17 mouse cellular contexts compared by ENCODE assay signal in the genomic region with DNA sequence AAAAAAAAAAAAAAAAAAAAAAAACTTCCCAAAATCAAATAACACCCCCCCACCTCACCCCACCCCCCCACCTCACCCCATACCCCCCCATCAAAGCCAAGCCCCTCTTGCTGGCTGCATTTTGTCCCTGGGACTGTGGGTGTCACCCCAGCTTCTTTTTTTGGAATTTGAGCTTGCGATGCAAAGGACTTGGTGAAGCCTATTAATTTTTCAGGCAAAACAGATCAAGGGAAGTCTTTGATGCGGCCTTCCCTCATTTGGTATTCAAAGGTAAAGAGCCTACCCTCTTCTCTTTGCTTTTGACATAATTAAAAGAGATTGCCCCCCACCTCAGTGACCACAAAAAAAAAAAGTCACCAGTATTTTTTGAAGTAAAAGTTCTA. TPM values are rescaled to one million over a fixed set of nuclear protein-coding genes. Genes with fewer than 3 reads are reported as not detected.
A peak's percentile ranks its signal among the peaks of the same experiment; 100 is the strongest.
DNase-seq lines count a peak whose midpoint lies in the region; ATAC-seq and TF ChIP-seq lines count a peak whose summit lies in the region.
"Had no signal": no experiment of that assay in that cellular context is flagged by ENCODE, and none has a peak within 500 bp of the region (broad histone marks: within the 10 kb centered on the region; RNA-seq: fewer than 3 reads in every experiment).

No protein-coding gene starts in this region.

- ATAC-seq in hindbrain, embryonic 14.5 days (ENCODE audit: low FRiP score) = no peak
- ATAC-seq in hindbrain, embryonic 12.5 days (ENCODE audit: low FRiP score) = no peak
- ATAC-seq: CD4-positive, CD25-positive, alpha-beta regulatory T cell, adult 4 months; lung, postnatal 0 days had no signal

- no peaks in the 10 kb centered on the region for H3K9me3 ChIP-seq in hindbrain, embryonic 14.5 days (ENCODE audit: control insufficient read depth, low read length)
- H3K9me3 ChIP-seq in hindbrain, embryonic 12.5 days (replicated peaks) = no peaks in the 10 kb centered on the region
- H3K9me3 ChIP-seq: embryonic facial prominence, embryonic 13.5 days; limb, embryonic 12.5 days had no signal

- peak; percentile 29; the same call in 1 of the 2 replicates for TF ChIP-seq CTCF in cerebellum, adult 2 months (IDR thresholded peaks at IDR 0.05; ENCODE audit: borderline replicate concordance, insufficient read depth, low read depth, low read length)

- peaks cover 9% of the 10 kb centered on the region; the same call in 1 of the 2 replicates for H3K4me1 ChIP-seq in hindbrain, embryonic 14.5 days (replicated peaks; ENCODE audit: control insufficient read depth, insufficient read depth, low read length)
- H3K4me1 ChIP-seq in hindbrain, embryonic 12.5 days = peaks cover 34% of the 10 kb centered on the region
- peaks cover 20% of the 10 kb centered on the region; the same call in 1 of the 2 replicates for H3K4me1 ChIP-seq in cerebellum, adult 2 months (ENCODE audit: control insufficient read depth, insufficient read depth, low read length)

- no peak for DNase-seq in hindbrain, embryonic 14.5 days (ENCODE audit: low spot score)
- DNase-seq in cerebellum, adult 2 months = peak in 1 of 2 experiments; percentile 59
- peak; percentile 26 to 47 for DNase-seq in cerebellum, postnatal 25 days
- peak; percentile 55 for DNase-seq in retina, embryonic 14.5 days (ENCODE audit: low spot score)
- no peak for DNase-seq in neural tube, embryonic 10.5 days (ENCODE audit: extremely low spot score, low spot score)
- no peak for DNase-seq in right cerebral cortex, postnatal 10 days (ENCODE audit: low spot score in 2 of 2)
- DNase-seq: adrenal gland, postnatal 25 days; gastrocnemius, adult 2 months; kidney, adult 9 months; layer of hippocampus, postnatal 36 days; thymus, adult 18-20 months had no signal

- peak overlapping the region; percentile 68 for H3K27ac ChIP-seq in hindbrain, embryonic 14.5 days
- no peak overlapping the region for H3K27ac ChIP-seq in hindbrain, embryonic 12.5 days
- H3K27ac ChIP-seq in cerebellum, adult 2 months (ENCODE audit: insufficient read depth, low read length) = peak overlapping the region; percentile 99
- H3K27ac ChIP-seq: embryonic facial prominence, embryonic 13.5 days; gastrocnemius, adult 2 months; limb, embryonic 12.5 days; liver, embryonic 14.5 days had no signal

- no peaks in the 10 kb centered on the region for H3K36me3 ChIP-seq in hindbrain, embryonic 14.5 days (replicated peaks; ENCODE audit: control insufficient read depth, insufficient read depth)
- H3K36me3 ChIP-seq in hindbrain, embryonic 12.5 days = no peaks in the 10 kb centered on the region
- H3K36me3 ChIP-seq: embryonic facial prominence, embryonic 13.5 days; limb, embryonic 12.5 days had no signal

- WGBS in hindbrain, embryonic 14.5 days = 20% methylated on average over 2 of the region's 2 CpGs
- WGBS in hindbrain, embryonic 12.5 days = 26% methylated on average over 2 of the region's 2 CpGs
- 21% methylated on average over 2 of the region's 2 CpGs for WGBS in cerebellum, adult 2 months

- H3K4me2 ChIP-seq in hindbrain, embryonic 14.5 days (replicated peaks) = no peak overlapping the region
- H3K4me2 ChIP-seq in hindbrain, embryonic 12.5 days (replicated peaks) = no peak overlapping the region
- H3K4me2 ChIP-seq: embryonic facial prominence, embryonic 13.5 days; limb, embryonic 12.5 days had no signal

- peaks cover 65% of the 10 kb centered on the region for H3K27me3 ChIP-seq in hindbrain, embryonic 14.5 days (ENCODE audit: control insufficient read depth, insufficient read depth, low read length)
- H3K27me3 ChIP-seq in hindbrain, embryonic 12.5 days = peaks cover 57% of the 10 kb centered on the region
- no peaks in the 10 kb centered on the region for H3K27me3 ChIP-seq in cerebellum, adult 2 months (ENCODE audit: control insufficient read depth, insufficient read depth, low read length)

- TF ChIP-seq POLR2A in cerebellum, adult 2 months (IDR thresholded peaks at IDR 0.05; ENCODE audit: borderline replicate concordance, insufficient read depth, low read length) = no peak

- H3K9ac ChIP-seq in hindbrain, embryonic 14.5 days = no peak overlapping the region
- H3K9ac ChIP-seq in hindbrain, embryonic 12.5 days = no peak overlapping the region
- H3K9ac ChIP-seq: embryonic facial prominence, embryonic 13.5 days; liver, embryonic 14.5 days had no signal

- no peak overlapping the region for H3K4me3 ChIP-seq in hindbrain, embryonic 14.5 days (replicated peaks; ENCODE audit: low read length)
- H3K4me3 ChIP-seq in hindbrain, embryonic 12.5 days = no peak overlapping the region
- no peak overlapping the region for H3K4me3 ChIP-seq in cerebellum, adult 2 months (replicated peaks; ENCODE audit: insufficient read depth, low read depth, low read length)
- H3K4me3 ChIP-seq: embryonic facial prominence, embryonic 13.5 days; gastrocnemius, adult 2 months; limb, embryonic 12.5 days had no signal

RNA-seq across cellular contexts. Expression of a gene that starts 44.6 kb away (rescaled TPM):
- 13.1 and 16.3 TPM in 2 replicates for polyA plus RNA-seq in hindbrain, embryonic 14.5 days (2014; fragmentation: Nextera tagmentation; extraction: Ambion mirVana)
- 16.5 and 20.3 TPM in 2 replicates for polyA plus RNA-seq in hindbrain, embryonic 12.5 days (2016; fragmentation: Nextera tagmentation; extraction: Ambion mirVana)
- polyA plus RNA-seq in cerebellum, adult 2 months (2012; rRNA removed) = 38.1 and 40.6 TPM in 2 replicates

Comparison
In these comparisons a context has a peak if more than half of its experiments do, and no peak if none do; other contexts are left out.
1. DNase-seq: peak in cerebellum, postnatal 25 days (2 of 2) and retina, embryonic 14.5 days (single experiment); none in hindbrain, embryonic 14.5 days (single experiment), neural tube, embryonic 10.5 days (single experiment) and right cerebral cortex, postnatal 10 days (0 of 2).